8 mouse cellular contexts compared by ENCODE assay signal in the genomic region with DNA sequence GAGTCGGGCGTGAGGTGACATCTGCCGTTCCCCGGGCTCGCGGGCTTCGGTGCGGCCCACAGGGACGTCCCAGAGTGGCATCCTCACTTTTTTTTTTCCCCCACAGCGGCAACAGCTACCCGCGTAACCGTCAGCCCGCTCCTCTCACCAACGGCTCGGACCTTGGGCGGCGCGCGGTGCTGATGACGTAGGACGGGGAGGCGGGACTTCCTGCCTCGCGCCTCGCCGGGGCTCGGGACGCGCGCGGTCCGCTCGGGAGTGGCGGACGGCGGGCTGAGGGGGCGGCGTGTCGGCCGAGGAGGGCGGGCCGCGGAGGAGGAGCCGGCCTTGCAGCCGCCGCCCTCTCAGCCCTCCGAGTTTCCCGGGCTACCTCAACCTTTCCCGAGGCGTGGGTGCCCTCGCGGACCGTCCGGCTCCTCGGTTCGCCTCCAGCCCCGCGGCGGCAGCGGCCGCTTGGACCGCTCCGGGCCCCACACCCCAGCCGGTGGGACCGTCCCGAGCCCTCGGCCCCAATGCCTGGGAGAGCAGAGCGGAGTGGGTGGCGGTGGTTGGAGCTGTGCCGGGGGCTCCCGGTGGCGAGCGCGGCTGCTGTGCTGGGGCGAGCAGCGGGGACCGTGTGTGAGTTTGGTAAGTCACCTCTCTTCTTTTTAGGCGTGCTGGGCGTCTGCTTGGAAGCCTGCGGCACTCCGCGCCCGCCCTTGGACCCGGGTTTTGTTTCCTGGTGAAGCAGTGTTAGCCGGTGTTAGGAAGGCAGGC. TPM values are rescaled to one million over a fixed set of nuclear protein-coding genes. Genes with fewer than 3 reads are reported as not detected.
A peak's percentile ranks its signal among the peaks of the same experiment; 100 is the strongest.
DNase-seq lines count a peak whose midpoint lies in the region; ATAC-seq and TF ChIP-seq lines count a peak whose summit lies in the region.

Gene Cep83 (plus strand): TSS at position 235 of the 756 bp plus-strand sequence.

- peak; percentile 99 for ATAC-seq in heart, embryonic 12.5 days (ENCODE audit: insufficient number of reproducible peaks, low FRiP score)
- peak; percentile 99 for ATAC-seq in kidney, postnatal 0 days (replicated peaks; ENCODE audit: low FRiP score, low read depth)
- ATAC-seq in monocyte, adult 5-6 weeks (replicated peaks; ENCODE audit: insufficient number of reproducible peaks, low FRiP score, low TSS enrichment, poor library complexity, severe bottlenecking): peak; percentile 88

- H3K9me3 ChIP-seq in erythroblast, embryonic 14.5 days (ENCODE audit: control insufficient read depth, low read length): no peaks in the 10 kb centered on the region
- H3K9me3 ChIP-seq in heart, embryonic 12.5 days (replicated peaks): no peaks in the 10 kb centered on the region
- H3K9me3 ChIP-seq in kidney, postnatal 0 days (replicated peaks; ENCODE audit: low read length): no peaks in the 10 kb centered on the region

- H3K36me3 ChIP-seq in erythroblast, embryonic 14.5 days (ENCODE audit: control insufficient read depth): no peaks in the 10 kb centered on the region; the same call in none of the 2 replicates
- 0 out of 2 replicates have a peak, but pooled peaks cover 3% of the 10 kb centered on the region for H3K36me3 ChIP-seq in heart, embryonic 12.5 days
- H3K36me3 ChIP-seq in kidney, postnatal 0 days (ENCODE audit: insufficient read depth, low read length): no peaks in the 10 kb centered on the region
- H3K36me3 ChIP-seq in liver, adult 2 months (ENCODE audit: control insufficient read depth, insufficient read depth, low read length): no peaks in the 10 kb centered on the region

- H3K9ac ChIP-seq in heart, embryonic 12.5 days: peak within 1 kb of the TSS; percentile 97
- peak within 1 kb of the TSS; percentile 95 for H3K9ac ChIP-seq in kidney, postnatal 0 days (ENCODE audit: low read depth, low read length)
- peak within 1 kb of the TSS; percentile 93 for H3K9ac ChIP-seq in liver, adult 2 months (ENCODE audit: low read depth, low read length)

- peak within 1 kb of the TSS; percentile 100 for H3K4me3 ChIP-seq in erythroblast, embryonic 14.5 days (replicated peaks)
- peak within 1 kb of the TSS; percentile 89 for H3K4me3 ChIP-seq in heart, embryonic 12.5 days
- peak within 1 kb of the TSS; percentile 85 for H3K4me3 ChIP-seq in kidney, postnatal 0 days (replicated peaks; ENCODE audit: low read depth, low read length)
- H3K4me3 ChIP-seq in liver, adult 2 months (ENCODE audit: insufficient read depth, low read depth, low read length): peak within 1 kb of the TSS; percentile 89

- H3K27ac ChIP-seq in heart, embryonic 12.5 days (ENCODE audit: poor library complexity, severe bottlenecking): peak within 1 kb of the TSS; percentile 96
- H3K27ac ChIP-seq in kidney, postnatal 0 days: peak within 1 kb of the TSS; percentile 89
- peak within 1 kb of the TSS; percentile 80 for H3K27ac ChIP-seq in liver, adult 2 months (replicated peaks; ENCODE audit: insufficient read depth, low read depth, low read length)

- H3K79me2 ChIP-seq in liver, adult 2 months (ENCODE audit: control insufficient read depth, insufficient read depth, low read length): peaks cover 8% of the 10 kb centered on the region; the same call in 1 of the 2 replicates

- H3K4me2 ChIP-seq in heart, embryonic 12.5 days: peak within 1 kb of the TSS; percentile 90
- H3K4me2 ChIP-seq in kidney, postnatal 0 days (ENCODE audit: low read length): peak within 1 kb of the TSS; percentile 85

- H3K27me3 ChIP-seq in erythroblast, embryonic 14.5 days (ENCODE audit: control insufficient read depth): no peaks in the 10 kb centered on the region
- H3K27me3 ChIP-seq in heart, embryonic 12.5 days (replicated peaks): no peaks in the 10 kb centered on the region
- H3K27me3 ChIP-seq in kidney, postnatal 0 days (ENCODE audit: insufficient read depth, low read length): no peaks in the 10 kb centered on the region
- H3K27me3 ChIP-seq in liver, adult 2 months (ENCODE audit: control insufficient read depth, insufficient read depth, low read length): no peaks in the 10 kb centered on the region

- peak; percentile 92 for DNase-seq in CD4-positive, CD25-positive, alpha-beta regulatory T cell, adult 2 months (ENCODE audit: low read depth, low spot score)
- DNase-seq in brain, embryonic 18.5 days (ENCODE audit: low read depth, low spot score): peak; percentile 72
- DNase-seq in kidney, postnatal 0 days (ENCODE audit: low spot score): peak; percentile 94
- peak; percentile 65 for DNase-seq in liver, adult 2 months (ENCODE audit: extremely low read depth, low read depth, low spot score)
- DNase-seq in spleen, postnatal 36 days (ENCODE audit: low spot score in 2 of 2): peak; percentile 93 to 94

- peaks cover 40% of the 10 kb centered on the region for H3K4me1 ChIP-seq in erythroblast, embryonic 14.5 days (ENCODE audit: control insufficient read depth)
- H3K4me1 ChIP-seq in heart, embryonic 12.5 days (replicated peaks): peaks cover 5% of the 10 kb centered on the region
- 0 out of 2 replicates have a peak, but pooled peaks cover 3% of the 10 kb centered on the region for H3K4me1 ChIP-seq in kidney, postnatal 0 days (replicated peaks; ENCODE audit: insufficient read depth, low read length)
- peaks cover 2% of the 10 kb centered on the region; the same call in 1 of the 2 replicates for H3K4me1 ChIP-seq in liver, adult 2 months (ENCODE audit: control insufficient read depth, insufficient read depth, low read length)

- peak; percentile 81 for TF ChIP-seq POLR2A in liver, adult 2 months (IDR thresholded peaks at IDR 0.05; ENCODE audit: extremely low read depth, insufficient read depth, low read length)

- under 1% methylated on average over 86 of the region's 86 CpGs for WGBS in heart, embryonic 12.5 days
- under 1% methylated on average over 81 of the region's 86 CpGs for WGBS in kidney, postnatal 0 days
- WGBS in liver, adult 2 months: under 1% methylated on average over 86 of the region's 86 CpGs

- TF ChIP-seq CTCF in kidney, postnatal 0 days (IDR thresholded peaks at IDR 0.05; ENCODE audit: low read depth): no peak
- no peak for TF ChIP-seq CTCF in liver, adult 2 months (IDR thresholded peaks at IDR 0.05; ENCODE audit: low read depth, low read length)

RNA-seq across cellular contexts. Expression of gene Cep83, which starts in this region (rescaled TPM):
- polyA plus RNA-seq in erythroblast, embryonic 14.5 days (2012): 0.63 and 1.2 TPM in 2 replicates
- polyA plus RNA-seq in heart, embryonic 12.5 days (2016; fragmentation: Nextera tagmentation; extraction: Ambion mirVana): 21.3 and 22.9 TPM in 2 replicates
- 15.5 and 16.4 TPM in 2 replicates for polyA plus RNA-seq in kidney, postnatal 0 days (2015; fragmentation: Nextera tagmentation; extraction: Ambion mirVana)
- 4.6 and 5.7 TPM in 2 replicates for total RNA-seq in liver, adult 2 months (2014; rRNA removed)
- 1.4 and 1.5 TPM in 2 replicates for polyA plus RNA-seq in liver, adult 2 months (2012; rRNA removed)
- 43.5 to 46.5 TPM (median 46.0 TPM) in 3 replicates for total RNA-seq in monocyte, adult 5-6 weeks (2017)

Comparison
In these comparisons a context has a peak if more than half of its experiments do, and no peak if none do; other contexts are left out.
1. Peak in every context shown above with its lines: DNase-seq, ATAC-seq, H3K4me3 ChIP-seq and H3K27ac ChIP-seq.